Mouse (Mus musculus): ENCODE measurements around the gene Slc41a2.

DNA sequence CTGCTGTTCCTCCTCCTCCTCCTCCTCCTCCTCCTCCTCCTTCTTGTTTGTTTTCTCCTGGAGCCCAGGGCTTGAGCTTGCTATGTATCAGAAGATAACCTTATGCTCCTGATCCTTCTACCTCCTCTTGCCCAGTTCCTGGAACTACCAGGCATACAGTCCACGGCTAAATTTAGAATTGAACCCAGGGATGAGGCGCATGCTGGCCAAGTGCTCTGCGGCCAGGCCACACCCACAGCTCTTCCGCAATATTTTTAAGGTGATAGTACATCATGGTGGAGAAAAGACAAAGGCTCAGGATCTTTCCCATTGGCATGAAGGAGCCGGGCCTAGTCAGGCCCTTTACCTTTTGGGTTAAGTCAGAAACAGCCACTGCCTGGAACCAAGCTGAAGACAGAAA lies 139.0 kb downstream of the Slc41a2 start:
- no peak for TF ChIP-seq POLR2A (IDR thresholded peaks at IDR 0.05; ENCODE audit: low read depth, low read length)
- TF ChIP-seq GABPA (IDR thresholded peaks at IDR 0.05; ENCODE audit: insufficient replicate concordance, low read depth, low read length): no peak
- TF ChIP-seq EP300 (IDR thresholded peaks at IDR 0.05; ENCODE audit: low read length): no peak
- no peak for TF ChIP-seq MAFK (IDR thresholded peaks at IDR 0.05; ENCODE audit: insufficient replicate concordance, low read length)
- no peak for TF ChIP-seq MAZ (IDR thresholded peaks at IDR 0.05; ENCODE audit: low read depth, low read length)
- no peak for TF ChIP-seq TCF12 (IDR thresholded peaks at IDR 0.05; ENCODE audit: low read depth, low read length)
- no peak for TF ChIP-seq CHD1 (IDR thresholded peaks at IDR 0.05; ENCODE audit: low read depth, low read length)
- TF ChIP-seq CTCF (conservative IDR thresholded peaks at IDR 0.05 in 1 of 2, IDR thresholded peaks at IDR 0.05 in 1 of 2; ENCODE audit: low read depth in 2 of 2, low read length in 2 of 2): no peak
- no peak for TF ChIP-seq MEF2A (IDR thresholded peaks at IDR 0.05; ENCODE audit: borderline replicate concordance, low read depth, low read length)
- no peak for TF ChIP-seq MYC (IDR thresholded peaks at IDR 0.05; ENCODE audit: low read depth, low read length)
- TF ChIP-seq JUN (IDR thresholded peaks at IDR 0.05; ENCODE audit: insufficient read depth, low read depth, low read length): no peak
- no peak for TF ChIP-seq ZC3H11A (IDR thresholded peaks at IDR 0.05; ENCODE audit: low read depth, low read length)
- TF ChIP-seq E2F4 (IDR thresholded peaks at IDR 0.05; ENCODE audit: insufficient replicate concordance, low read depth, low read length): no peak

All from CH12.LX (cell line).